ENCODE assay signal across 16 mouse cellular contexts in genomic region chr6:42545451-42545885, GRCm38 (mm10). TPM values are rescaled to one million over a fixed set of nuclear protein-coding genes. Genes with fewer than 3 reads are reported as not detected.
DNase-seq lines count a peak whose midpoint lies in the region; ATAC-seq and TF ChIP-seq lines count a peak whose summit lies in the region.
"Had no signal": no experiment of that assay in that cellular context is flagged by ENCODE, and none has a peak within 500 bp of the region (broad histone marks: within the 10 kb centered on the region; RNA-seq: fewer than 3 reads in every experiment).

No protein-coding gene starts in this region.

- 64% methylated on average over 2 of the region's 2 CpGs for WGBS in forebrain, embryonic 15.5 days
- WGBS in forebrain, embryonic 11.5 days, result 67% methylated on average over 2 of the region's 2 CpGs

- H3K4me1 ChIP-seq in forebrain, embryonic 15.5 days, result no peaks in the 10 kb centered on the region
- H3K4me1 ChIP-seq in forebrain, embryonic 11.5 days (replicated peaks; ENCODE audit: control insufficient read depth, insufficient read depth, low read length), result no peaks in the 10 kb centered on the region
- H3K4me1 ChIP-seq: intestine, embryonic 15.5 days; megakaryocyte, embryonic 14.5 days had no signal

- H3K4me3 ChIP-seq in forebrain, embryonic 15.5 days, result no peak overlapping the region
- H3K4me3 ChIP-seq in forebrain, embryonic 11.5 days (ENCODE audit: low read depth, low read length), result no peak overlapping the region
- no peak overlapping the region for H3K4me3 ChIP-seq in layer of hippocampus, adult 2 months
- H3K4me3 ChIP-seq in left cerebral cortex, adult 2 months, result no peak overlapping the region
- H3K4me3 ChIP-seq: intestine, embryonic 15.5 days; limb, embryonic 13.5 days; megakaryocyte, embryonic 14.5 days had no signal

- ATAC-seq in forebrain, embryonic 15.5 days (replicated peaks), result peak; percentile 43; the same call in 1 of the 2 replicates
- no peak for ATAC-seq in forebrain, embryonic 11.5 days (replicated peaks; ENCODE audit: low FRiP score)
- ATAC-seq: CD4-positive, CD25-positive, alpha-beta regulatory T cell, adult 4 months; intestine, embryonic 15.5 days had no signal

- no peaks in the 10 kb centered on the region for H3K27me3 ChIP-seq in forebrain, embryonic 15.5 days
- H3K27me3 ChIP-seq in forebrain, embryonic 11.5 days (ENCODE audit: control insufficient read depth, insufficient read depth, low read length), result no peaks in the 10 kb centered on the region
- H3K27me3 ChIP-seq: intestine, embryonic 15.5 days; limb, embryonic 13.5 days; megakaryocyte, embryonic 14.5 days had no signal

- no peak overlapping the region for H3K27ac ChIP-seq in forebrain, embryonic 15.5 days (replicated peaks)
- H3K27ac ChIP-seq in forebrain, embryonic 11.5 days (ENCODE audit: low read depth, low read length), result no peak overlapping the region
- H3K27ac ChIP-seq in layer of hippocampus, adult 2 months, result no peak overlapping the region
- no peak overlapping the region for H3K27ac ChIP-seq in left cerebral cortex, adult 2 months
- H3K27ac ChIP-seq: intestine, embryonic 15.5 days; limb, embryonic 13.5 days had no signal

- DNase-seq in forebrain, embryonic 11.5 days (ENCODE audit: low spot score), result no peak
- DNase-seq in layer of hippocampus, adult 11-12 months (ENCODE audit: low spot score), result peak; percentile 2
- no peak for DNase-seq in layer of hippocampus, adult 2 months (ENCODE audit: low spot score in 2 of 2)
- peak; percentile 8 for DNase-seq in brain, embryonic 18.5 days (ENCODE audit: low read depth, low spot score)
- peak; percentile 38 for DNase-seq in lung, postnatal 14 days
- no peak for DNase-seq in left cerebral cortex, adult 2 months (ENCODE audit: extremely low spot score in 1 of 2, low spot score in 2 of 2)
- DNase-seq: right cerebral cortex, adult 18-20 months; thymus, adult 2 months had no signal

- no peaks in the 10 kb centered on the region for H3K9me3 ChIP-seq in forebrain, embryonic 15.5 days
- H3K9me3 ChIP-seq in forebrain, embryonic 11.5 days (ENCODE audit: control insufficient read depth, low read length), result no peaks in the 10 kb centered on the region
- H3K9me3 ChIP-seq: intestine, embryonic 15.5 days; limb, embryonic 13.5 days; megakaryocyte, embryonic 14.5 days had no signal

- no peaks in the 10 kb centered on the region for H3K36me3 ChIP-seq in forebrain, embryonic 15.5 days
- no peaks in the 10 kb centered on the region for H3K36me3 ChIP-seq in forebrain, embryonic 11.5 days (ENCODE audit: control insufficient read depth, insufficient read depth, low read length)
- H3K36me3 ChIP-seq: intestine, embryonic 15.5 days; limb, embryonic 13.5 days had no signal

- intact Hi-C loops in left cerebral cortex, adult 2 months (cut with DNase I), result no loop called here

- H3K4me2 ChIP-seq in forebrain, embryonic 15.5 days (replicated peaks), result no peak overlapping the region
- no peak overlapping the region for H3K4me2 ChIP-seq in forebrain, embryonic 11.5 days (ENCODE audit: low read depth, low read length, severe bottlenecking)
- H3K4me2 ChIP-seq: intestine, embryonic 15.5 days; limb, embryonic 13.5 days had no signal

- no peak for TF ChIP-seq CTCF in layer of hippocampus, adult 2 months (conservative IDR thresholded peaks at IDR 0.05)
- no peak for TF ChIP-seq CTCF in left cerebral cortex, adult 2 months (IDR thresholded peaks at IDR 0.05)

- no peak overlapping the region for H3K9ac ChIP-seq in forebrain, embryonic 15.5 days (replicated peaks)
- H3K9ac ChIP-seq in forebrain, embryonic 11.5 days (ENCODE audit: low read length), result no peak overlapping the region
- H3K9ac ChIP-seq: intestine, embryonic 15.5 days; limb, embryonic 13.5 days had no signal

RNA-seq across cellular contexts. Expression of gene Olfr455, which starts 1.9 kb away (rescaled TPM):
- polyA plus RNA-seq in forebrain, embryonic 15.5 days (2015; fragmentation: Nextera tagmentation; extraction: Ambion mirVana), result not detected in 2 replicates
- polyA plus RNA-seq in forebrain, embryonic 11.5 days (2014; fragmentation: Nextera tagmentation; extraction: Ambion mirVana), result not detected in 2 replicates
- total RNA-seq in layer of hippocampus, adult 2 months (2021), result not detected
- total RNA-seq in left cerebral cortex, adult 2 months (2021), result not detected
- total RNA-seq: layer of hippocampus, postnatal 14 days had no signal
- polyA plus RNA-seq: CD4-positive, CD25-positive, alpha-beta regulatory T cell, adult 4 months; heart, embryonic 14.5 days; intestine, embryonic 15.5 days; limb, embryonic 13.5 days; neural tube, embryonic 14.5 days; thymus, adult 2 months had no signal

RNA-seq across cellular contexts. Expression of gene Tcaf3, which starts 52.0 kb away (rescaled TPM):
- not detected in 2 replicates for polyA plus RNA-seq in forebrain, embryonic 15.5 days (2015; fragmentation: Nextera tagmentation; extraction: Ambion mirVana)
- not detected in 2 replicates for polyA plus RNA-seq in forebrain, embryonic 11.5 days (2014; fragmentation: Nextera tagmentation; extraction: Ambion mirVana)
- total RNA-seq in layer of hippocampus, adult 2 months (2021), result not detected
- not detected for total RNA-seq in left cerebral cortex, adult 2 months (2021)
- total RNA-seq: layer of hippocampus, postnatal 14 days had no signal
- polyA plus RNA-seq: CD4-positive, CD25-positive, alpha-beta regulatory T cell, adult 4 months; heart, embryonic 14.5 days; intestine, embryonic 15.5 days; limb, embryonic 13.5 days; neural tube, embryonic 14.5 days; thymus, adult 2 months had no signal

RNA-seq across cellular contexts. Expression of gene Olfr456, which starts 58.5 kb away (rescaled TPM):
- polyA plus RNA-seq in forebrain, embryonic 15.5 days (2015; fragmentation: Nextera tagmentation; extraction: Ambion mirVana), result not detected in 2 replicates
- not detected in 2 replicates for polyA plus RNA-seq in forebrain, embryonic 11.5 days (2014; fragmentation: Nextera tagmentation; extraction: Ambion mirVana)
- total RNA-seq in layer of hippocampus, adult 2 months (2021), result not detected
- not detected for total RNA-seq in left cerebral cortex, adult 2 months (2021)
- total RNA-seq: layer of hippocampus, postnatal 14 days had no signal
- polyA plus RNA-seq: CD4-positive, CD25-positive, alpha-beta regulatory T cell, adult 4 months; heart, embryonic 14.5 days; intestine, embryonic 15.5 days; limb, embryonic 13.5 days; neural tube, embryonic 14.5 days; thymus, adult 2 months had no signal

Comparison
In these comparisons a context has a peak if more than half of its experiments do, and no peak if none do; other contexts are left out.
1. DNase-seq: peak in layer of hippocampus, adult 11-12 months (single experiment), brain, embryonic 18.5 days (single experiment) and lung, postnatal 14 days (single experiment); none in forebrain, embryonic 11.5 days (single experiment), layer of hippocampus, adult 2 months (0 of 2) and left cerebral cortex, adult 2 months (0 of 2).